Comparison of ENCODE assay signal across 8 mouse cellular contexts in the genomic region with DNA sequence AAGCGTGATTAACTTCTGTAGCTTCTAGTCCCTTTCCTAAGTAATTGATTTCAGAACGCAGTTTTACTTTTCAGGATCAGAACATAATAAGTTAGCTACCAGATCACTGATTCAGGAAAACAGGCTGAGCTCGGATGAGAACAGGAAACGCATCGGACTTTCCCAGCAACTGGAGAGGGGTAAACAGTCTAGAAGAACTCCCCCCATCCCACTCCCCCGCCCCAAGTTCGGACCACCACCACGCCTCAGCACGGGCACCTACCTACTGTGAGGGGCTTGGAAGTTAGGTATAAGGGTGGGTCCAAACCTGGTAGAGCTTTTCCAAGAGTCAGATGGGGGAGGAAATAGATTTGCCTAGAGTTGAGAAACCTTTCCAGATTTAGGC.
DNase-seq lines count a peak whose midpoint lies in the region; ATAC-seq and TF ChIP-seq lines count a peak whose summit lies in the region.

No protein-coding gene starts in this region.

- H3K9me3 ChIP-seq in kidney, embryonic 15.5 days (replicated peaks): no peaks in the 10 kb centered on the region
- H3K9me3 ChIP-seq in heart, embryonic 16.5 days (replicated peaks; ENCODE audit: control insufficient read depth, low read length): no peaks in the 10 kb centered on the region
- no peaks in the 10 kb centered on the region for H3K9me3 ChIP-seq in liver, embryonic 14.5 days (ENCODE audit: control insufficient read depth, low read length)
- H3K9me3 ChIP-seq in stomach, postnatal 0 days (ENCODE audit: control insufficient read depth, low read length): no peaks in the 10 kb centered on the region

- H3K9ac ChIP-seq in kidney, embryonic 15.5 days: peak overlapping the region; percentile 85; the same call in 1 of the 2 replicates
- peak overlapping the region; percentile 97 for H3K9ac ChIP-seq in heart, embryonic 16.5 days (ENCODE audit: low read length)
- H3K9ac ChIP-seq in liver, embryonic 14.5 days (replicated peaks): peak overlapping the region; percentile 99
- peak overlapping the region; percentile 81 for H3K9ac ChIP-seq in stomach, postnatal 0 days (ENCODE audit: low read length)

- no peak for TF ChIP-seq CTCF in liver, embryonic 14.5 days (IDR thresholded peaks at IDR 0.05; ENCODE audit: low read depth)
- TF ChIP-seq CTCF in stomach, postnatal 0 days (IDR thresholded peaks at IDR 0.05; ENCODE audit: low read depth): no peak

- H3K27me3 ChIP-seq in kidney, embryonic 15.5 days: peaks cover 43% of the 10 kb centered on the region
- H3K27me3 ChIP-seq in heart, embryonic 16.5 days (ENCODE audit: control insufficient read depth, insufficient read depth, low read length): peaks cover 6% of the 10 kb centered on the region
- H3K27me3 ChIP-seq in liver, embryonic 14.5 days (ENCODE audit: control insufficient read depth, insufficient read depth, low read length): peaks cover 45% of the 10 kb centered on the region
- no peaks in the 10 kb centered on the region for H3K27me3 ChIP-seq in stomach, postnatal 0 days (ENCODE audit: control insufficient read depth, insufficient read depth, low read length)

- peak overlapping the region; percentile 96 for H3K4me2 ChIP-seq in kidney, embryonic 15.5 days
- peak overlapping the region; percentile 95 for H3K4me2 ChIP-seq in heart, embryonic 16.5 days (ENCODE audit: low read depth, low read length)
- H3K4me2 ChIP-seq in liver, embryonic 14.5 days (ENCODE audit: low read depth): peak overlapping the region; percentile 99
- H3K4me2 ChIP-seq in stomach, postnatal 0 days (replicated peaks; ENCODE audit: low read depth): peak overlapping the region; percentile 97

- 14% methylated on average over 9 of the region's 9 CpGs for WGBS in kidney, embryonic 15.5 days
- 31% methylated on average over 9 of the region's 9 CpGs for WGBS in heart, embryonic 16.5 days
- WGBS in liver, embryonic 14.5 days (ENCODE audit: insufficient replicate concordance): 9% methylated on average over 9 of the region's 9 CpGs
- WGBS in stomach, postnatal 0 days: 17% methylated on average over 9 of the region's 9 CpGs

- TF ChIP-seq EP300 in liver, embryonic 14.5 days (IDR thresholded peaks at IDR 0.05; ENCODE audit: low read depth): no peak
- TF ChIP-seq EP300 in stomach, postnatal 0 days (optimal IDR thresholded peaks at IDR 0.05): no peak

- H3K27ac ChIP-seq in kidney, embryonic 15.5 days: peak overlapping the region; percentile 98
- peak overlapping the region; percentile 93 for H3K27ac ChIP-seq in brown adipose tissue, adult 24 weeks (replicated peaks; ENCODE audit: low read depth, low read length)
- peak overlapping the region; percentile 100 for H3K27ac ChIP-seq in heart, embryonic 16.5 days (ENCODE audit: low read length)
- H3K27ac ChIP-seq in liver, embryonic 14.5 days: peak overlapping the region; percentile 94
- peak overlapping the region; percentile 97 for H3K27ac ChIP-seq in stomach, postnatal 0 days (replicated peaks)

- no peak for ATAC-seq in kidney, embryonic 15.5 days (replicated peaks; ENCODE audit: low FRiP score)
- ATAC-seq in heart, embryonic 16.5 days (replicated peaks; ENCODE audit: extremely low read depth, insufficient read depth, low FRiP score): no peak
- no peak for ATAC-seq in liver, embryonic 14.5 days (ENCODE audit: insufficient read depth)
- no peak for ATAC-seq in stomach, postnatal 0 days (ENCODE audit: low FRiP score, low TSS enrichment)

- no peak for DNase-seq in kidney, adult 8-10 months
- no peak for DNase-seq in liver, embryonic 14.5 days (ENCODE audit: low read depth in 3 of 3, low spot score in 3 of 3)
- DNase-seq in stomach, postnatal 0 days (ENCODE audit: low spot score): peak; percentile 28
- DNase-seq in yolk sac, embryonic 10.5 days (ENCODE audit: low spot score): no peak
- DNase-seq in testis, postnatal 10 days (ENCODE audit: low spot score): no peak

- no peaks in the 10 kb centered on the region for H3K36me3 ChIP-seq in kidney, embryonic 15.5 days
- no peaks in the 10 kb centered on the region for H3K36me3 ChIP-seq in heart, embryonic 16.5 days (ENCODE audit: control insufficient read depth, insufficient read depth)
- H3K36me3 ChIP-seq in liver, embryonic 14.5 days (replicated peaks; ENCODE audit: control insufficient read depth, insufficient read depth, low read depth): no peaks in the 10 kb centered on the region
- no peaks in the 10 kb centered on the region for H3K36me3 ChIP-seq in stomach, postnatal 0 days (ENCODE audit: control insufficient read depth, insufficient read depth, low read length)

- peak overlapping the region; percentile 86 for H3K4me3 ChIP-seq in kidney, embryonic 15.5 days (replicated peaks)
- H3K4me3 ChIP-seq in brown adipose tissue, adult 24 weeks (ENCODE audit: insufficient read depth, low read depth, low read length): peak overlapping the region; percentile 81
- H3K4me3 ChIP-seq in heart, embryonic 16.5 days (ENCODE audit: low read length): peak overlapping the region; percentile 89
- peak overlapping the region; percentile 81 to 95 for H3K4me3 ChIP-seq in liver, embryonic 14.5 days (ENCODE audit: insufficient read depth in 1 of 2, low read depth in 2 of 2, low read length in 2 of 2)
- H3K4me3 ChIP-seq in stomach, postnatal 0 days (ENCODE audit: low read depth, low read length): peak overlapping the region; percentile 79

- peaks cover 49% of the 10 kb centered on the region for H3K4me1 ChIP-seq in kidney, embryonic 15.5 days
- H3K4me1 ChIP-seq in brown adipose tissue, adult 24 weeks (ENCODE audit: control insufficient read depth, insufficient read depth, insufficient read length, low read length): peaks cover 5% of the 10 kb centered on the region; the same call in 1 of the 2 replicates
- peaks cover 36% of the 10 kb centered on the region for H3K4me1 ChIP-seq in heart, embryonic 16.5 days (ENCODE audit: control insufficient read depth, insufficient read depth, low read length)
- H3K4me1 ChIP-seq in liver, embryonic 14.5 days (replicated peaks; ENCODE audit: control insufficient read depth in 2 of 2, insufficient read depth in 2 of 2, low read length in 1 of 2): peaks cover 16 to 25% of the 10 kb centered on the region in 2 experiments
- 0 out of 2 replicates have a peak, but pooled peaks cover 2% of the 10 kb centered on the region for H3K4me1 ChIP-seq in stomach, postnatal 0 days (replicated peaks; ENCODE audit: control insufficient read depth, insufficient read depth)
